Mouse (Mus musculus) cortical plate, adult 2 months (tissue): ENCODE data around the gene Pes1.

Experiments used
- CTCF ChIP-seq: fragments of 200-500 bp; IDR thresholded peaks from 2 replicates; pipeline ENCODE4 v1.5.1; 2011; ENCODE audit warnings: mild to moderate bottlenecking, control low read depth, low read length; ENCODE audit not compliant: insufficient read depth; ENCODE audit errors: extremely low read depth
- POLR2A ChIP-seq: fragments of 200-500 bp; IDR thresholded peaks from 2 replicates; pipeline ENCODE4 v1.6.1; 2011; ENCODE audit warnings: mild to moderate bottlenecking, low read length, control low read depth; ENCODE audit not compliant: insufficient read depth; ENCODE audit errors: extremely low read depth

DNA sequence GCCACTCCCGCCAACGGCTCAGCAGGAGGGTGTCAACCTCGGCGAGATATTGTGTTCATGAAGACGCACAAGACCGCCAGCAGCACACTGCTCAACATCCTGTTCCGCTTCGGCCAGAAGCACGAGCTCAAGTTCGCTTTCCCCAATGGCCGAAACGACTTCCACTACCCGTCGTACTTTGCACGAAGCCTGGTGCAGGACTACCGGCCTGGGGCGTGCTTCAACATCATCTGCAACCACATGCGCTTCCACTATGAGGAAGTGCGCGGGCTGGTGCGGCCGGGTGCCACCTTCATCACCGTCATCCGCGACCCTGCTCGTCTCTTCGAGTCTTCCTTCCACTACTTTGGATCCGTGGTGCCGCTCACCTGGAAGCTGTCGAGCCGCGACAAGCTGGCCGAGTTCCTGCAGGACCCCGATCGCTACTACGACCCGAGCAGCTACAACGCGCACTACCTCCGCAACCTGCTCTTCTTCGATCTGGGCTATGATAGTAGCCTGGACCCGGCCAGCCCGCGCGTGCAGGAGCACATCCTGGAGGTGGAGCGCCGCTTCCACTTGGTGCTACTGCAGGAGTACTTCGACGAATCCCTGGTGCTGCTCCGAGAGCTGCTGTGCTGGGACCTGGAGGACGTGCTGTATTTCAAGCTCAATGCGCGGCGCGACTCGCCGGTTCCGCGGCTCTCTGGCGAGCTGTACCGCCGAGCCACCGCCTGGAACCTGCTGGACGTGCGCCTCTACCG is 34.4 kb downstream of the Pes1 start:
- TF ChIP-seq CTCF (no peak), POLR2A (no peak)
